Mouse (Mus musculus): ENCODE data around the gene Myl6b.

Gene Myl6b

DNA sequence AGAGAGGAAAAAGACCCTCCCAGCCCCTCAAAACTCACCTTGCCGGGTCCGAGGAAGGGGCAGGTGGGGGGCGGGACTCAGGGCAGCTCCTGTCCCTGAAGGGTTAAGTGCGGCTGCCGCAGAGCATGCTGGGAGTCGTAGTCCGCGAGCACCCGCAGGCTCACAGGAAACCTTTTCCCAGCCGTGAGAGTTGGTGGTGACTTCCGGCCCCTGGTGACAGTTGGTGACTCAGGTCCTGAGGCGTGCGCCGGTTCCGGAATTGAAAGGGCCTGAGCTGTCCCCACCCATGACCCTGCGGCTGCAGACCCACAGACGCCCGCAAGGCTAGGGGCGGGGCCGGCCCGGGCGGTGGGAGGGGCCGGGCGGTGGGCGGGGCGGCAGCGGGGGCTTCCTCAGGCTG, at the start of gene Myl6b:
TSS of gene Myl6b (minus strand) at position 96 of the 400 bp plus-strand sequence.
- DNase-seq (ENCODE audit: low spot score), result peak; percentile 97

- peak; percentile 91 for DNase-seq (ENCODE audit: low spot score)
Observed at GRCm38 (mm10) chr10:128547361-128548032, 49.0 kb upstream of the Myl6b start, which contains the start of gene Zc3h10. Gene Zc3h10 (minus strand): TSS chr10:128547774.

DNA sequence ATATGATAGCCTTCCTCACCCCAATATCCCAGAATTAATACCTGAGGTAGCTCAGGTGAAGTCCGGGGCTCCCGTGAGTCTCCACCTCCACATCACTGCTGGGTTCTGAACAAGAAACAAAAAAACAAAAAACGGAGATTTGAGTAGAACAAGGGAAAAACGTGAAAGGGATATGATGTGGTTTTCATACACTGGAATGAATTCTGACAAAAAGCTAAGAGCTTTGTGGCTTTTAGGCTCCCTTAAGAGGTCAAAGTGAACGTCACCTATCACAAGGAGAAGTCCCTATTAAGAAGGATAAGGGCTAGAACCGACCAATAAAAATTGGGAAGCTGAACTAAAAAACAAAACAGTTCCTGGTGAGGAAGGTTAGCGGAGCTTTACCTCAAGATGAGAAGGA, 48.3 kb upstream of the Myl6b start:
- DNase-seq (ENCODE audit: low spot score), result no peak

DNA sequence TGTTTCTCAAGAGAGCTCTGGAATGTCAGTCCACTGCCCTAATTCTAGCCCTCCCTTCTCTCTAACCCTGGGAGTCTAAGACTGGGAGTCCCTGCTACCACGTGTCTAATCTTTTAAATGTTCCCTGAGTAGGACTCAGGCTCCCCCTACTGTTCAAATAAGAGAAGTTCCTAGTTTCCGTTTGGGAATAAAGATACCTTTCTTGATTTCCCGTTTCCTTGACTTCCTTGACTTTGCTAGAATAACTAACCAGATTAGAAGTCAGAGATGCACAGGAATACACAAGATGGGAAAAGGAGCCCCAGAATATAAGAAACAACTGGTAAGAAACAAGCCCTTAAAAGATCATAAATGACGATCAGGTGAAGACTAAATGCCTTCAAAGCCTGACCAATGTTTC, 47.9 kb upstream of the Myl6b start:
- no peak for DNase-seq (ENCODE audit: low spot score)

DNA sequence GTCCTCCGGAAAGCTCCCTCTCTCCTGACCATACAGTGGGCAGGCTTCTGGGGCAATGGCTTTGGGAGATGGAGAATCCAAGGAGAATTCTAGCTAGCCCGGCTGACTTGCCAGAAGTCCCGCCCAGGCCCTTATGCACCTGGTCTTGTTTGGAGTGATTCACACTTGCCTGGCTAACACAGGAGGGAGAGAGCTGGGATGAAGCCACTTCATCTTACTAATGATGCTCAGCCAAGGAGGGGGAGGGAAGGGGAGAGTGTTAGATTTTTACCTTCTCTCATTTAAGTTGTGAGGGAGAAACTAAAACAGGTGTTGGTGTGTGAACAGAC, 47.0 kb upstream of the Myl6b start:
- DNase-seq (ENCODE audit: low spot score), result no peak

- DNase-seq (ENCODE audit: low spot score), result no peak
Observed at GRCm38 (mm10) chr10:128544674-128545569, 46.4 kb upstream of the Myl6b start.

DNA sequence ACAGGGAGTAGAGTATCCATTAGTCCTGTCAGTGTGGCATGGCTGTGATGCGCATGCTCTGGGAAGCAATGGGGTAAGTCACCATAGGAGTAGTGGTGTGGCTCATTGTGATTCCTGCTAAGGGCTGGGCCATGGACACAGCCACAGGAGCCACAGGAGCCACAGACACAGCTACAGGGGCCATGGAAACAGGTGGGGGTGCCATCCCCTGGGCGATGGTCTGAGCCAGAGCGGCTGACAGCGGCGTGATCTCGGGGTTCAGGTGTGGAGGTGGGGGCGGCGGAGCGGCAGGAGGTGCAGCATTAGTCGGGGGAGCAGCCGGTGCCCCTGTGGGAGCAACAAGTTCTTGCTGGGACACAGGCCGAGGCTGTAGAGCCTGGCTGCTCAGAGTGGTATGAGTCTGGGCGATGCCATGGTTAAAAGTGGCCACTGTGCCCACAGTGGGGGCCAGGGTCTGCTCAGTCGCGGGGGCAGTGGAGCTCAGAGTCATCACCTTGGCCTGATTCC, 45.7 kb upstream of the Myl6b start:
- DNase-seq (ENCODE audit: low spot score), result no peak

DNA sequence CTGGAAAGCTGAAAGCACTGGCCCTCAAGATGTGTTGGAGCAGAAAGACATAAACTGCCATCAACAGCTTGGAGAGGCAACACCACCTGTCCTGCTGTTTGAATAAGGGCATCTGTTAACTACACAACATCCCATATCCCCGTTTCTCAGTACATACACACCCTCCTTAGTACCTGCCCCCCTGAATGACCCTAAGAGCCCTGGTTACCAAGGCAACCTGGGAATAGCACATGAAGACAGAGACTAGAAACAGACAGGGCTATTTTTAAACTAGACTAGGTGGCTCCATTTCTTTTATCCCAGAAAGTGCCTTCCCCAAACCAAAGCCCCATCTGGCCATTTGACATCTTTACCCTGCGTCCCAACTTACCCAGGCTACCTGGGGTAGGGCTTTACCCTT, 44.6 kb upstream of the Myl6b start:
- no peak for DNase-seq (ENCODE audit: low spot score)

- DNase-seq (ENCODE audit: low spot score), result no peak
Observed at GRCm38 (mm10) chr10:128538340-128538870, 39.9 kb upstream of the Myl6b start.

DNA sequence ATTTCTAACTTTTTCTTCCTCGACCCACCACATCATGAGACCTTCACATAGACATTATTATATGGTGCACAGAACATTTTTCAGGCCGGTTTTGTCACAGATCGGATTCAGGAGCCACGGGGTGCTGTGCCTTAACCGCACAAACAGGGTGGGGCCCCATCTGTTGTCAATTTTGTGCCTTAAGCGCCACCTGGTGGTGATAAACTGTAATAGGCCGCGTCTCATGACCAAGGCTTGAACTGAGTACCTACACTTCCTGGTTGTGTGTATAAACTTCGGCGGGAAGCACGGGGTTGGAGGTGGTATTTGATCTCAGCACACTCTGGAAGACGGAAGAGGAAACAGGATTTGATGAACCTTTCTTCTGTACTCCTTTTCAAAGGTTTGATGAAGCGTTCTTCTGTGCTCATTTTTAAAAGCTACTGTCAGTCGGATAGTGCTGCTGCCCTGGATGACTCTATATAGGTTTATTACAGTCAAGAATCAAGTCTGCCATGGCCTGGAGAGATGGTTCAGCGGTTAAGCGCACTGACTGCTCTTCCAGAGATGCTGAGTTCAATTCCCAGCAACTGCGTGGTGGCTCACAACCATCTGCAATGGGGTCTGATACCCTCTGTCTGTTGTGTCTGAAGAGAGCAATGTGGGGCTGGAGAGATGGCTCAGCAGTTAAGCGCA, 37.9 kb upstream of the Myl6b start:
- peak; percentile 84 for DNase-seq (ENCODE audit: low spot score)

GRCm38 (mm10) chr10:128535624-128536265, 37.3 kb upstream of the Myl6b start:
- DNase-seq (ENCODE audit: low spot score), result no peak

GRCm38 (mm10) chr10:128535206-128535605, 36.7 kb upstream of the Myl6b start:
- DNase-seq (ENCODE audit: low spot score), result no peak

DNA sequence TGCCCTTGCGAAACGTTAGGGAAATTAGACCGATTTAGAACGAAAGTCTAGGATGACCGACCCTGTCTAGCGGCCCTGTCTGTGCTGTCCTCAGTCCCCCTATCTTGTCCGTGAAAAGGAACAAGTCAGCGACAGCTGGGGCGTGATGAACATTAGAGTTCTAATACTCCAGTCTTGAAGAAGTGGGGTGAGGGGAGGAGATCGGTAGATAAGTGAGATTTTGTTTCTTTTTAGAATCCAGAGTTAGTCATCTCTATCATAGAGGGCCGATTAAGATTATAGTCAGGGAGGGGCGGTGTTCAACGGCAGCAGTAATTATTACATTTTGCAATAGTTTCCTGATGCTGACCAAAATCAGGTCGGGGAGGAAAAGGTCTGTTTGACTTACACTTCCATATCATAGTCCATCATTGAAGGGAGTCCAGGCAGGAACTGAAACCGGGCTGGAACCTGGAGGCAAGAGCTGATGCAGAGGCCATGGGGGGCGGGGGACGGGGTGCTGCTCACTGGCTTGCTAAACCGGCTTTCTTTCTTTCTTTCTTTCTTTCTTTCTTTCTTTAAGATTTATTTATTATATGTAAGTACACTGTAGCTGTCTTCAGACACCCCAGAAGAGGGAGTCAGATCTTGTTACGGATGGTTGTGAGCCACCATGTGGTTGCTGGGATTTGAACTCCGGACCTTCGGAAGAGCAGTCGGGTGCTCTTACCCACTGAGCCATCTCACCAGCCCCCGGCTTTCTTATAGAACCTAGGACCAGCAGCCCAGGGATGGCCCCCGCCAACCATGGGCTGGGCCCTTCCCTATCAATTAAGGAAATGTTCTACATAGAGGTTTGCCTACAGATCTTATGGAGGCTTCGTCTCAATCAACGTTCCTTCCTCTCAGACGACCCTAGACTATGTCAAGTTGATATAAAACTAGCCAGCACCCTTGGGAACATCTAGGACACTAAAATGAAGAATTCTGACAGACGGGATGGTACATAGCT, 28.2 kb upstream of the Myl6b start:
- DNase-seq (ENCODE audit: low spot score), result no peak

DNA sequence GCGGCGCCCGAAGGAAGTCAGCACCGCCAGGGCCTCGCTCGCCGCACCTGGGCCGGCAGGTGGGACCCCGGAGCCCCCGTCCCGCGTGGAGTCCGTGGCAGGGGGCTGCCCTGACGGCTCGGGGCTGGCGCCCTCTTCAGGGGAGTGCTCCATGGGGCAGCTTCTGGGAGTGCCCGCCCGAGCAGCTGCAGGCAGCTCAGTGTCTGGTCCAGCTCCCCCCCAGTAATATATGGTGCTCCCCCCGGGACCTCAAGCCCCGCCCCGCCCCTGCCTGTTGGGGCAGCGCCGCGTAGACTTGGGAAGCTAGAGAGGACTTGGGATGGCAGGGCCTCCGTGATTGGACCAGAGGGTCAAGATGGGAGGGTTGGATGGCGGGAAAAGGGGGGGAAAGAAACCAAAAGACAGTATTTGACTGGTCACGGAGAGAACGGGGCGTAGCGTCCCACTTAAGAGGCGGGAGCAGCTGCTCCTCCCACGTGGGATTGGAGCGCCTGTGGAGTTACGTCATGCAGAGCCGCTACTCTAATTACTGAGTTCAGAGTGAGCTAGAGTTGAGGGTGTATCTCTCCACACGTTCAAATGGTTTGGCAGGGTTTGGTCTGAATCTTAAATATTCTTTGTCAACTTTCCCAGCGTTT, 27.3 kb upstream of the Myl6b start, which contains the start of gene Esyt1:
TSS of gene Esyt1 (minus strand) at position 201 of the 638 bp plus-strand sequence.
- DNase-seq (ENCODE audit: low spot score), result peak; percentile 90

DNA sequence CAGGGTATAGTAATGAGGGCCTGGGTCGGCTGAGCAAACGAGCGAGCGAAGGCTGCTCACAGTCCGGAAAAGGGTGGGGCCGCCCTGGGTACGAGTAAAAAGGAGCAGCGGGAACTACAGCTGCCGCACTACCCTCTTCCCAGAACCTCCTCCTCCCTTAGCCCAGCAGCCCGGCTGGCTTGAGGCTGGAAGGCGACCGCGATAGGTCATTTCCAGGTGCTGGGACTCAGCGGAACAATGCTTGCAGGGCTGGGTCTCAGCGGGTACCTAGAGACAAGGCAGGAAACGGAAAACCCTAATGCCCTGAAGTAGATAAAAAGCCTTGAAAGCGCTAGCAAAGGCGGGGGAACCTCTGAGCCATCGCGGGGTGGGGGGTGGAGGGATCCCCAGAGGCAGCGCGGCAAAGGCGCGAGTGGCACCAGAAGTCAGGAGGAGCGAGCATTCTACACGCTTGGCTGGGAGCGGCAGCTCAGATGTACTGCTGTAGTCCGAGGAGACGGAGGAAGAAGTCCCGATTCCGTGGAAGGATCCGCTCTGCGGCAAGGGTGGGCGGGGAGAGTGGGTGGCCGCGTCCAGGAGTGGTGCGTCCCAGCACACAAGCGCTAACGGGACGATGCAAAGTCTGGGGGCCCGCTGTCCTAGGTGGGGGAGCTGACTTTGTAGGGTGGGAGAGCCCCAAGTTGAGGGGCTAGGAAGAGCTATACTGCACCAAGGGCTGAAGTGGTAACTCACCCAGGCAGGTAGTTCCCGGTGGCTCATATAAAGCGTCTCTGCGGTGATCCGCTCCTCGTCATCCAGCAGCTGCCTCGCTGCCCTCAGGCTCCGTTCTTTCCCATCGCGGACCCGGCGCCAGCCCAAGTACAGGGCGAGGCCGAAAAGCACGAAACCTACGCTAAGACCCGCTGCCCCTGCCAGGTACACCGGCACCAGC, 26.5 kb upstream of the Myl6b start:
- DNase-seq (ENCODE audit: low spot score), result peak; percentile 74

- DNase-seq (ENCODE audit: low spot score), result no peak
Observed at GRCm38 (mm10) chr10:128524111-128524731, 25.7 kb upstream of the Myl6b start.

DNA sequence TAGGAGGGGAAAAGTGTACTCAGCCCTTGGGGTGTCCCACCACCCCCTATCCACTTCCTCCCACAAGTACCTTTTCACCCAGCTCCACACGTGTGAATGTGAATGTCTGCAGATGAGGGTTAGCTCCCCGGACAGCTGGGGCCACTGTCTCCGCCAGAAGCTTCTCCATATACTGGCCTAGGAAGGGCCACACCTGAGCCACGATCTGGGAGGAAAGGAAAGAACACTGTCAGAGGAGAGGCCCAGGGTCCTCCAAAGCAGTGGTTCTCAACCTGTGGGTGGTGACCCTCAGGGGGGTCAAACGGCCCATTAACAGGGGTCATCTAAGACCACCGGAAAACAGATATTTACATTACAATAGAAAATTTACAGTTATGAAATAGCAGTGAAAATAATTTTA, 23.9 kb upstream of the Myl6b start:
- no peak for DNase-seq (ENCODE audit: low spot score)

GRCm38 (mm10) chr10:128520591-128520990, 22.1 kb upstream of the Myl6b start:
- DNase-seq (ENCODE audit: low spot score), result no peak
